Mouse (Mus musculus) embryo, embryonic 9.5 days (tissue): ENCODE data around the gene Neurod2.

ENCODE experiments used
- DNase-seq: peaks from one replicate; pipeline ENCODE4 v3.0.0-alpha.2; 2017; ENCODE audit errors: extremely low spot score

Neurod2 gene

GRCm38 (mm10) chr11:98354445-98354844 is 25.0 kb upstream of the Neurod2 start:
- no peak for DNase-seq

GRCm38 (mm10) chr11:98353651-98354211 is 24.3 kb upstream of the Neurod2 start:
- DNase-seq, result no peak

- DNase-seq, result no peak
Observed at GRCm38 (mm10) chr11:98352272-98352990, 23.0 kb upstream of the Neurod2 start.

- no peak for DNase-seq
Observed at GRCm38 (mm10) chr11:98349308-98349707, 19.9 kb upstream of the Neurod2 start.

GRCm38 (mm10) chr11:98348083-98348961 is 18.9 kb upstream of the Neurod2 start, which contains the start of gene Ppp1r1b:
Gene Ppp1r1b, plus strand, starts transcription at chr11:98348404.
- DNase-seq, result no peak

- no peak for DNase-seq
Observed at GRCm38 (mm10) chr11:98347385-98348082, 18.1 kb upstream of the Neurod2 start.

- no peak for DNase-seq
Observed at GRCm38 (mm10) chr11:98346168-98346567, 16.7 kb upstream of the Neurod2 start.

- peak; percentile 82 for DNase-seq
Observed at GRCm38 (mm10) chr11:98345253-98345652, 15.8 kb upstream of the Neurod2 start.

- DNase-seq, result peak; percentile 93
Observed at GRCm38 (mm10) chr11:98342000-98342945, 12.8 kb upstream of the Neurod2 start.

GRCm38 (mm10) chr11:98341174-98341573 is 11.7 kb upstream of the Neurod2 start:
- no peak for DNase-seq

GRCm38 (mm10) chr11:98340597-98340996 is 11.1 kb upstream of the Neurod2 start:
- DNase-seq, result no peak

GRCm38 (mm10) chr11:98339679-98340287 is 10.3 kb upstream of the Neurod2 start:
- DNase-seq, result no peak

GRCm38 (mm10) chr11:98339071-98339501 is 9.6 kb upstream of the Neurod2 start:
- no peak for DNase-seq

- no peak for DNase-seq
Observed at GRCm38 (mm10) chr11:98338507-98338961, 9.1 kb upstream of the Neurod2 start.

GRCm38 (mm10) chr11:98336245-98337107 is 7.0 kb upstream of the Neurod2 start:
- no peak for DNase-seq

- no peak for DNase-seq
Observed at GRCm38 (mm10) chr11:98335250-98335649, 5.8 kb upstream of the Neurod2 start.

GRCm38 (mm10) chr11:98333981-98334741 is 4.7 kb upstream of the Neurod2 start:
- no peak for DNase-seq

GRCm38 (mm10) chr11:98333263-98333696 is 3.8 kb upstream of the Neurod2 start:
- no peak for DNase-seq
